Mouse (Mus musculus): Measurements from ENCODE around the gene Magea4. TPM values are rescaled to one million over a fixed set of nuclear protein-coding genes. Genes with fewer than 3 reads are reported as not detected.

Gene Magea4
- not detected for total RNA-seq (2021)

- intact Hi-C loops (cut with DNase I), result no loop called here
- DNase-seq, result no peak
Measured at GRCm38 (mm10) chrX:72221717-72222116, at the start of gene Magea4. Gene Magea4 (plus strand): TSS chrX:72222017.

DNA sequence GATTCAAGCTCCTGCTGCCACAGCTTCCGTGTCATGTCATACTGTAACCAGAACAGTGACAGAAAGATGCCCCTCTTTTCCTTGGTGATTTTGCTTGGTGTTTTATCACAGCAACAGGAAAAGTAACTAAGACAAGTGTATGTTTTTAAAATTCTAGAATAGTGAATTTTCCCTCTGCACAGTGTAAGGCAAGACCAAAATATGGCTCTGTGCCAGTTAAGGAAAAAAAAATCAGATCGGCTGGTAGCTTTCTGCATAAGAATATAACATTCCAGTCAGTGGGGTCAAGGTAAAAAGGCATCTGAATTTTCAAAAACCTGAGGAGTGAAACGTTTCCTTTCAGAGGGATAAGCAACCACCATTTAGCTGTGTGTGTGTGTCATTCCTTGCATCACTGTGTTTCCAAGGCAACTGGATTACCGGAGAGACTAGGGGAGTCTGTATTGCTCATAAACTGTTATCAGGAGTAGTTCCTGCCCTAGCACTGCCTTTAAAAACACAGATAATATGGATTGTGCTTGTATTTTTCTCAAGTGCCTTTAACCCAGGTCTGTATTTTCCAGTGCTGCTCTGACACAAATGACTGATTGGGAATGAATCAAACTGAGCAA, 18.8 kb upstream of the Magea4 start:
- no peak for DNase-seq
- intact Hi-C loops (cut with DNase I), result no loop called here

DNA sequence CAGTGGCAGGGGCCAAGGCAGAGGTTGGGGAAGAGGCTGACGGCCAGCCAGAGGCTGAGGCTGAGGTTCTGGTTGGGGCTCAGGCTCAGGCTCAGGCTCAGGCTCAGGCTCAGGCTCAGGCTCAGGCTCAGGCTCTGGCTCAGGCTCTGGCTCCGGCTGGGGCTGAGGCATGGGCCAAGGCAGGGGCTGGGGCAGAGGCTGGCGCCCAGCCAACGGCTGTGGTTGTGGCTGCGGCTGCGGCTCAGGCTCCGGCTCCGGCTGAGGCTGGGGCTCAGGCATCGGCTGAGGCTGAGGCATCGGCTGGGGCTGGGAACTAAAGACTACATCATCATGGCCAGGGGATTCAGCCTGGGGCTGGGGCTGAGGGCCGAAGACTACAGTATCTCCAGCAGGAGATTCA, 48.8 kb downstream of the Magea4 start:
- DNase-seq, result no peak
- intact Hi-C loops (cut with DNase I), result no loop called here

Small RNA genes within 50 kb of the gene (microRNA-seq; reads per million reads assigned to microRNA genes)
- gene Mir224 (236 to 359 reads per million in 2 experiments), gene Mir452 (6.4 to 8.0 reads per million in 2 experiments)

Other genes starting within 250 kb of the Magea4 start
- under 1 TPM in 1 of 2 experiments, not detected in 1; 0.45 TPM for gene Fate1, start 249.0 kb upstream of the Magea4 start, total RNA-seq (2021)
- under 1 TPM in 1 of 2 experiments, not detected in 1; 0.14 TPM for gene Cnga2, start 230.2 kb upstream of the Magea4 start, total RNA-seq (2021)
- gene Gabre, start 52.8 kb downstream of the Magea4 start, total RNA-seq (2021), result 1 to 10 TPM in 1 of 2 experiments, under 1 TPM in 1; 0.72 to 1.2 TPM
- not detected for gene Magea10, start 164.8 kb downstream of the Magea4 start, total RNA-seq (2021)